Mouse (Mus musculus): ENCODE results near the gene Sae1.
A peak's percentile ranks its signal among the peaks of the same experiment; 100 is the strongest.

Sae1 gene

DNA sequence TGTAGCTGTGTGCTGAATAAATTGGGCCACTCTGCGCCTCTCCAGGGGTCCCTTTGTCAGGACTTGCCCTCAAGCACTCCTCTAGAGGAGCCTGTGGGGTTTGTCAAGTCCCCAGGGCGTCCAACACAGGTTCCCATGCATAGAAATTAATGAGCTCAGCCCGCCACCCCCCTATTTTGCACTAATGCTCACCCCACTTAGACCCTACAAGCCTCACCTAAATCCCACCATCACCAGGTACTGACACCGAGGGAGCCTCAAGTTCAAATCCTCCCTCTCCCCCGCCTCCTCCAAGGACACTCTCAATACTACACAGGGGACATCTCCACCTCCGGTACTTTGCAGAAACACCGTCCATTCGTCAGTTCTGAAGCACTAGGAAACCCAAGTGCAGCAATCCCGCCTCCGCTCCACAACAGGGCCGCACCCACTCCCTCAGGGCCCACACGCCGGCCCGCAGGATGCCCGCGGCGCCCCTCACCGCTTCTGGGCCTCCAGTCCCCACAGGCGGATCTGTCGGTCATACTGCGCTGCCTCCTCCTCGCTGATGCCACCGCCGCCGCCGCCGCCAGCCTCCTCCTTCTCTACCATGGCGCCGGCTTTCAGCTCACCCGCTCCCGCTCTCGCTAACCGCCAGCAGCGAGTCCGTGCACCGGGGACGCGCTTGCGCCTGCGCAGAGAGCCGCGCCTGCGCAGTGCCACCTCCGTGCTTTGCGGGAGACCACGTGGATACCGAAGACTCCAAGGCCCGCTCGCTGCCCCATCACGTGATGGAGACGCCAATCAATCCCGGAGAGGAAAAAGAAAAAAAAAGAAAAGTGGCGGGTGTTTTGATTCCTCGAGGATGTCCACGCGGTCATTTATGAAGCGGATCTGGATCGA lies at the start of gene Sae1:
Gene Sae1 (minus strand): TSS at position 647 of the 882 bp plus-strand sequence.
- peak; percentile 98 for DNase-seq (ENCODE audit: low read depth, low spot score)

DNA sequence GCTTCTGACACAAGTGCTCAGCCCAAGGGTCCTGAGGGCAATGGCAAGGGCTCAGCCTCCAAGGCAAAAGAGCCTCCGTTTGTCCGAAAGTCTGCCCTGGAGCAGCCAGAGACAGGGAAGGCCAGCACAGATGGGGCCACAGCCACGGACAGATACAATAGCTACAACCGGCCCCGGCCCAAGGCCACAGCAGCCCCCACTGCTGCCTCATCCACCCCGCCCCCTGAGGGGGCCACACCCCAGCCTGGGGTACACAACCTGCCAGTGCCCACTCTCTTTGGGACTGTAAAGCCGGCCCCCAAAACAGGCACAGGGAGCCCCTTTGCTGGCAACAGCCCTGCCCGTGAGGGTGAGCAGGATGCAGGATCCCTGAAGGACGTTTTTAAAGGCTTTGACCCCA lies 47.5 kb upstream of the Sae1 start:
- no peak for DNase-seq (ENCODE audit: low read depth, low spot score)

DNA sequence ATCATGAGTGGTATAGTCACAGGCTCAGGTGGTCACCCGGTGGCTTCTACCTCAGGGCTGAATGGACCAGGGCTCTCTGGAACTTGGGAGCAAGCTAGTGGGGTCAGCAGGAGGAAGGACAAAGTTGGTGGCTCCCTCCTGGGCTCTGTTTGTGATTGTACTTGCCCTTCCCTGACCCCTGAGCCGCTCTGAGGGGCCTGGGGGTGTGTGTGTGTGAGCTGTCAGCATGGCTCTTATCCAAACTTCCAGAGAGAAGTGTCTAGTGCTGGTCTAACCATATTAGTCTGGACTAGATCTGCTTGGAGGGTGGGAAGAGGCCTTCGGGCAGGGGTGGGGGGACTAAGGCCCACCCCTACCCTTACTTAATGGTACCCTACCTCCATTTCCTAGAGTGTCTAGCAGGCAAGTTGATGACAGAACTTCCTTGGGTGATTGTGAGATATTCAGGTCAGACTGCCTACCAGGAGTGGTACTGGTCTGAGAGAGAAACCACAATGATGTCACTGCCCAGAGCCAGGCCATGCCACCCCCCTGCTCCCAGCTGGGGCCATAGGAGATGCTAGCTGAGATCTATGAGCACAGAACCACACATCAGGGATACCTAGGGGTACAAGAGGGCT lies 45.9 kb upstream of the Sae1 start:
- no peak for DNase-seq (ENCODE audit: low read depth, low spot score)

DNA sequence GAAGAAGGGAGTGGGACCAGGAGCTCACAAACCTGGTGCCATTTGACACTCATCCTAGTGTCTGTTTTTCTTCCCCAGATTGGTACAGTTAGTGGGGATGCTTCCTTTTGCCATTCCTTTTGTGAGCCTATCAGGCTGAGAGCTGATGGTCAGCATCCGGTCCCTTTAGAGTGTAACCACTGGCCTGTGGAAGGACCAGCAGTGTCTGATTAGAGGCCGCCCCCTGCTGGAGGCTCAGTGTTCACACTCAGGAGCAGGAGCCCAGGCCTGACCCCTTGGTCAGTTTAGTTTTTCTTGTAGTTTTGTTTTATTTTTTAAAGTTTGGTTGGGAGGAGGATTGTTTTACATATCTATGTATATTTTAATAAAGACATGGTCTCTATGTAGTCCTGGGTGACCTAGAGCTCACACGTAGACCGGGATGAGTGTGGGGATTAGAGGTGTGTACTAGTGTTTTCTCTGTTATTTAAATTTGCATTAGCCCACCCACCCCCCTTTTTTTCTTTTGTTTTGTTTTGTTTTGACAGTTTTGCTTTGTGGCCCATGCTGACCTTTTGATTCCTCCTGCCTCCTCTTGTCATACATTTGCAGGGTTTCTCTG lies 38.6 kb upstream of the Sae1 start:
- DNase-seq (ENCODE audit: low read depth, low spot score) = peak; percentile 83

DNA sequence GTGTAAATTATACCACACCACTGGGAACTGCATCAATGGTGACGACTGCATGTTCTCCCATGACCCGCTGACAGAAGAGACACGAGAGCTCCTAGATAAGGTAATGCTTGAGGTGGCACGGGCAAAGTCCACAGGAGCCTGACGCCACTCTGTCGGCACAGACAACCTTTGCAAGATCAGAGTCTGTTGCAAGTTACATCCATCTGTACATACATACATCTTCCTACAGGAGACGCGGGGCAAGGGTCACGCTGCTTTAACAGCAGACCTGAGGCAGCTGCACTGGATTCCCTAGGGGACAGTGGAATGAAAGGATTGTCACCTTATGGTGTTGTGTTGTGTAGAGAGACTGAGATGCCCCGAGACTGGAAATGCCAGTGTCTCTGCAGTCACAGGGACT lies 38.1 kb upstream of the Sae1 start:
- no peak for DNase-seq (ENCODE audit: low read depth, low spot score)

DNA sequence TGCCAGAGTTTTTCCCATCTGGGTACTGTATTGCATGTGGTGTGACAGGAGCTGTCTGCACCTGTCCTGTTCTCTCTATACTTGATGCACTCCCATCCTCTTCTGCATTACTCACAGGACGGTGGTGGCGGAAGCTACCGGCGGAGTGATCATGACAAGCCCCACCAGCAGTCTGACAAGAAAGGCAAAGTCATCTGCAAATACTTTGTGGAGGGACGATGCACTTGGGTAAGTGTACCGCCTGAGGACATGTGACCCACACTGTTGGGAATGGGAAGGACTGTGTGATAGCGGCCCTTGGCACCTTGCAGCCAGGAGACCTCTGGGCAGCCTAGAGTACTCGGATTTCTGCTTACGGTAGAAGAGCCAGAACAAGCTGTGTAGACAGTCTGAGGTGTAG lies 36.1 kb upstream of the Sae1 start:
- DNase-seq (ENCODE audit: low read depth, low spot score) = no peak

DNA sequence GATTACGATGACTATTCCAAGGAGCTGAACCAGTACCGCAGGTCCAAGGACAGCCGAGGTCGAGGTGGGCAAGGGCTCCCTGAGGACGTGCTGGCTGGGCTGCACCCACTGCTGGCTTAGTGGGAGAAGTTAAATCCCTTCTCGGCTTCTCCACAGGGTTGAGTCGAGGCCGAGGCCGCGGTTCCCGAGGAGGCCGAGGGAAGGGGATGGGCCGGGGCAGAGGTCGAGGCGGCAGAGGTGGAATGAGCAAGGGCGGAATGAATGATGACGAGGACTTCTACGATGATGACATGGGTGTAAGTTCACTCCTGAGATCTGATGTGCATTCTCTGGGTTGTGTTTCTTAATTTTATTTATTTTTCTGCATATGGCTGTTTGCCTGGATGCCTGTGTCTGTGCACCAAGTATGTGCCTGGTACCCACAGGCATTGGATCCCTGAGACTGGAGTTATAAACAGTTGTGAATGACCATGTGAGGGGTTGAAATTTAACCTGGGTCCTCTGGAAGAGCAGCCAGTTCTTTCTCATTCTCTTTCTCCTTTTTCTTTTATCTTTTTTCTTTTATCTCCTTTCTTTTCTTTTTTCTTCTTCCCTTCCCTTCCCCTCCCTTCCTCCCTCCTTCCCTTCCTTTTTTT lies 34.7 kb upstream of the Sae1 start:
- DNase-seq (ENCODE audit: low read depth, low spot score) = no peak

DNA sequence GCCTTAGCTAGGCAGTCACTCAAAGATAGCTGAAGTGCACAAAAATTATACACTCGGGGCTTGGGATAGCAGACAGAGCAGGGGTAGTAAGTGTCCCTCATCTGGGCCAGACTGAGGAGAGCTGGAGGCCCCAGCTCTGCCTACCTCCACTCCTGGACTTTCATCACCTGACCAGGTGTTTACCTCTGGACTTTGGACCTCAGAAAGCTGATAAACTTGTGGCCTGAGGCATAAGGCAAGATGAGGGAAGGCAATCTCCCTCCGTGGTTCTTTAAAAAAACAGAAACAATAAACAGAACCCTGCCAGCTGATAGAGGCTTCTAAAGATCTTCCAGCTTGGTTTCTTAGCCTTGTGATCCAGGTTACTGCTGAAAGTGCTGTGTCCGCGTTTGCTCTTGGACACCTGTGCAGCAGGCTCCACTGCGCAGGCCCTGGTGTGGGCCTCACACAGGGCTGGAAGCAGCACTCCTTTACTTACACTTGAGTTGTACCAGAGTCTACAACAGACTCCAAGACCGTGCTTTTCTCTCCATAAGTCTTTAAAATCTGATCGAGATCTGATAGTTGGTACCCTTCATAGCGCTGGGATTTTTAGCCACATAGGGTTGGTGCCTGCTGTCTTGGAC lies 33.0 kb upstream of the Sae1 start:
- DNase-seq (ENCODE audit: low read depth, low spot score) = no peak

DNA sequence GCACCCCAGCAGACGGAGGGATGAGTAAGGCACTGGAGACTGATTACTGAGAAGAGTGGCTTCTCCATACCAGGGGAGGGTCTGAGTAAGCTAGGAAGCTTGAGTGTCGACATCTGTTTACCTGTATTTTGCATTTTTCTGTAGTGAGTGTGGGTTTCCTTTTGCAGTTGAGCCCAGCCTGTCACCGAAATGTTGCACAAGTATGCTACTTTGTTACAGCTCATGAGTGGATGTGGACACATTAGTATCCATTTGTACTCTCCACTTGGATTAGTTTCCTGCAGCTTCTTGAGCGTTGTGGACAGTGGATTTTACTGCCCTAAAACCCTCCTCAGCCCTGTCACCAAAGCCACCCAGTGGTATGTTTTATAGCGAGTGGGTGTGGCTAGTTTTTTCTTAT lies 31.1 kb upstream of the Sae1 start:
- DNase-seq (ENCODE audit: low read depth, low spot score) = no peak

DNA sequence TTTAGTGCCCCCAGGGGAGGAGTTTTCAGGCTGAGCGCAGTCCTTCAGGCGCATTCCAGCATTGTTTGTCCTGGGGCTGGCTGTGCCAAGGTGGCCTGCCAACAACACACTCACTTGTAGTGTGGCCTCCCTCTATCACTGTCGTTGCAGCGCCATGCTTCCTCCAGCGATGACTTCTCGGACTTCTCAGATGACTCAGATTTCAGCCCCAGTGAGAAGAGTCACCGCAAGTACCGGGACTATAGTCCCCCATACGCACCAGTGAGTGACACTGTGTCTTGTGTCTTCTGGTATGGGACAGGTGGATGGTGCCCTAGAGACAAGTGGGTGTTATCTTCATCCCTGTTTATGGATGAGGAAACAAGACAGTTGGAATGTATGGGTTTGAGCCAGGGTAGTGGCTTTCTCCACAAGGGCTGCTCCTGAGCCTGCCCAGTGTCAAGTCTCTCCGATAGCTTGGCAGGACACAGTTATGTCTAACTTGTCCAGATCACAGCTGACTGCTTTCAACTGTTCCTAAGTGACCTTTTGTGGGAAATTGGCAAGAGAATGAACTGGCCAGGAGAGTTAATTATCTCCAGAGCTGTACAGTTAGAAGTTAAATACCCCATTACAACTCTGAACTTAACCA lies 29.6 kb upstream of the Sae1 start:
- peak; percentile 21 for DNase-seq (ENCODE audit: low read depth, low spot score)

DNA sequence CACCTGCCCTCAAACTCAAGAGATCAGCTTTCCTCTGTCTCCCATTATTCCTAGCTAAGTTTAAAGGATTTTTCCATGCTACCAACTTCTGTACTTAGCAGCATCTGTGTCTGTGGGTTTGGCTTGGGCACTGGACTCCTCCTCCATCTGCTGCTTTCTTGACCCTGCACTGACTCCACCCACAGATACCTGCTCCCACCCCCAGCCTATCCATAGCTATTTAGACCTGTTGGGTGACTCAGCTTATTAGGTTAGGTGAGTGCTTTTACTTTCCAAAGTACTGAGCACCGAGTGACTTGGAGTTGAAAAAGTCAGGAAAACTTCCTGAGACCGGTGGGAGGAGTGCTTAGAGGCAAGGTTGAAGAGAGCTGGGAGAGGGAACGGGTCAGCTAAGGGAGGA lies 27.8 kb upstream of the Sae1 start:
- DNase-seq (ENCODE audit: low read depth, low spot score) = no peak

DNA sequence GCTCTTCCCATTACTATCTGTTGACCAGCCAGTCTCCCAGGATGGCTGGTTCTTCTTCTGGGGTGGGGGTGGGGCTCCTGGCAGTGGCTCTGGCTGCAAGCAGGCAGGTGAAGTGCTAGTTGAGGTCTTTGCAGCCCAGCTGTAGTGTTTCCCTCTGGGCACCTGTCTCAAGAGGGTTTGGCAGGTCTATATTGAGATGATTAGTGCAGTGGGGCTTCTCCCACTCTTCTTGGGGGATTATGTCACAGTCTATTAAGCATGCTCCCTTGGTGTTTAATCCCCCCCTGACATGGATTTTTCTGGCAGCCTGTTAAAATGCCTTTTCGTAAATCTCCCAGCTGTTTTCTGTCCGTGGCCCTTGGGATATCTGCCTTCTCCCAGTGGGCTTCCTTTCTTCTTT lies 25.3 kb upstream of the Sae1 start:
- DNase-seq (ENCODE audit: low read depth, low spot score) = no peak

DNA sequence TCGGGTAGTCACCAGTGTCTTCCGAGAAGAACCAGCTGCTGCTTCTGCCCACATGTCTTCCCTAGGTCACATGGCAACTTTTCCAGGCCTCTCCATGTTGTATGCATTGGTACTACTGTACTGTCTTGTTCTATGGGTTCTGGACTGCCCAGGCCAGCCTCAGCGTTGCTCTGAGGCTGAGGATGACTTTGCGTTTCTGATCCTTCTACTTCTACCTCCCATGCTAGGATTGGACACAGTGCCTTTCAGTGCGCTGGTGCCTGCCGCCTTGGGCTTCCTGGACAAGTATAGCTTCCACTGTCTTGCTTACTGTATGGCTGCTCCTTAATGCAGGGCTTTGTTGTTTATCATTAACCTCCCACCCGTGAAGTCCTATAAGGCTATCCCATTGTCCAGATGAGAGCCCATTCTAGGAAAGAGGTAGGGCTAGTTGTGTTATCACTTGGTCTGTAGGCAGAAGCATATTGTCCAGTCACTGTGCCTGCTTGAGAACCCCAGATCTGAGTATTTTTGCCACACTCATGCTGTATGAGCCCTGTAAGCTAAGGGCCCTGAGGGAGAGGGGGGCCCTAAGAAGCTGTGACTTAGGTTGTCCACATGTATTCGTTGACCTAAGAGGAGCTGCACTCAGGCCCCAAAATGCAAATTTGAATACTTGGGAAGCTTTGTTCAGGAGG lies 24.8 kb upstream of the Sae1 start:
- DNase-seq (ENCODE audit: low read depth, low spot score) = no peak

DNA sequence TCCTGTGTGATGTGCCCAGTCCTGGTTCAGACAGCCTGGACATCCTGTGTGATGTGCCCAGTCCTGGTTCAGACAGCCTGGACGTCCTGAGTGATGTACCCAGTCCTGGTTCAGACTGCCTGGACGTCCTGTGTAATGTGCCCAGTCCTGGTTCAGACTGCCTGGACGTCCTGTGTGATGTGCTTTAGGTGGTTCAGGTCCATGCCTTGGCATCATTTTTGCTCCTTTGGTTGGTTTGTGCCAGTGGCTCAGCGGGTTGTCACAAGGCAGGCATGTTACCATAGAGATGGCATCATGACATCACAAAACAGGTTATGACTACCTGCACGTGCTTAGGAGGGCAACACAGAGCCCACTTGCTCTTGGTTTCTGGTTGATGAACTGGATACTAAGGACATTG lies 23.5 kb upstream of the Sae1 start:
- DNase-seq (ENCODE audit: low read depth, low spot score) = no peak

DNA sequence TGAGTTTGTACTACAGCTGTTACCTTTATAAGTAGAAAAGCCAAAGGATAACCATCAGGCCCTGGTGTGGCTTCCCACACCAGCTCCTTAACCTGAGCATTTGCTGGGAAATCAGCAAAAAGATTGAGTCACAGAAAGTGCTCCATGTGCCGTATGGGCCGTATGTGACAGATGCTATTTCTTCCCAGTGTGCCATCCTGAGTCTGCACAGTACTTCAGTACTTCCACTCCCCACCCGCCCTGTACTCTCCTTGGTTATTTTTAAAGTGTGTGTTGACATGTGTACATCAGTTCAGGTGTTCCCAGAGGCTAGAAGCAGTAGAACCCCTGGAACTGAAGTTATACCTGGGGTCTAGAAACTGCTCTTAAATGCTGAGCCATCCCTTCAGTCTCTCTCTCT lies 19.4 kb upstream of the Sae1 start:
- peak; percentile 42 for DNase-seq (ENCODE audit: low read depth, low spot score)

DNA sequence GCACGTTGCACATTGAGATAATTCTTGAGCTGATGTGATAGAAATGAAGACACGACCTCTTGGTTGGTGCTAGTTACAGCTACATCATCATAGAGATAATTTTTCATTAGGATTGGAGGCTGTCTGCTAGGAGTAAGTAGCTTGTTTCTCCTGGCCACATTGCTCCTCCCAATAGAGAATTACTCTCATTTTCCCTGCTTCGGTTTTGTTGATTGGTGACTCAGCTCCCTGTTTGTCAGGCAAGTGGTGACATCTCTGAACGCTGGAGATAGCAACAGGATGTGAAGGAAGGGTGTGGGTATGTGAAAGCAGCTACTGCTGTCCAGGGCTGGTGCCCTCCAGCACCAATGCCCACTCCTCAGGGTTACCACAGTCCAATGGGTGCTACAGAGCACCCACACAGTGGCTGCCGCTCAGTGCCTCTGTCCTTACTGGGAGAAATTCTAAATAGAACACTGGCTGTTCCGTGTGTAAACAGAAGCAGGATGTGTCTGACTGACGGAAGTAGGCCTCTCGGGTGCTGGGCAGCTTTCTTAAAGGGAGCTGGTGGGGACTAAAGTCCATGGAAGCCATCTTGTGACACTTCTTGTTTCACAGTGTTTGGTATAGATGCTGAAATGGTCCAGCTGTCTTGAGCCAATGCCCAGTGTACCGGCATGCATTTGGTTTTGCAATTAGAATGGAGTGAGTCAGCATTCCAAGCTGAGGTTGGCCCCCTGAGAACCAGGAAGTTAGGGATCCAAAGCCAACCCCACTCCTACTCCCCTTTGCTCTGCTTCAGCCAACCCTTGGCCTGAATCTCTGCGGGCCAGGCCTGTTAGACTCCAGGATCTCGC lies 18.1 kb upstream of the Sae1 start:
- peak; percentile 80 for DNase-seq (ENCODE audit: low read depth, low spot score)

DNA sequence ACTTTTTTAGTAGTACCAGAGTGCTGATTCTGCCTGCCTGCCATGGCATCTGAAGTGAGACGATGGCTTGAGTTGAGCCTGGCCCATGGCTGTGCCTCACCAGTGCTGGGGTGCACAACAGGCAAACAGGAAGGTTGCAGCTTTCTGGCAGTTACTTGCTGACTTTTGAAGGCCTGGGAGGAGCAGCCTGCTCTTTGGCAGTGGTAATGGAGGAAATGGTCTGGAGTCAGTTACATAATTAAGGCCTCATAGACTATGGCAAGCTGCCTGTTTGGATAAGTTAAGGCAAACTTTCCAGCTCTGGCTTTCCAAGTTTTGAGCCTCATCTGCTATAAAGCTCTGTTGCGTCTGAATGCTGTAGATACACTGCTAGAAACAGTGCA lies 17.5 kb upstream of the Sae1 start:
- DNase-seq (ENCODE audit: low read depth, low spot score) = peak; percentile 61

DNA sequence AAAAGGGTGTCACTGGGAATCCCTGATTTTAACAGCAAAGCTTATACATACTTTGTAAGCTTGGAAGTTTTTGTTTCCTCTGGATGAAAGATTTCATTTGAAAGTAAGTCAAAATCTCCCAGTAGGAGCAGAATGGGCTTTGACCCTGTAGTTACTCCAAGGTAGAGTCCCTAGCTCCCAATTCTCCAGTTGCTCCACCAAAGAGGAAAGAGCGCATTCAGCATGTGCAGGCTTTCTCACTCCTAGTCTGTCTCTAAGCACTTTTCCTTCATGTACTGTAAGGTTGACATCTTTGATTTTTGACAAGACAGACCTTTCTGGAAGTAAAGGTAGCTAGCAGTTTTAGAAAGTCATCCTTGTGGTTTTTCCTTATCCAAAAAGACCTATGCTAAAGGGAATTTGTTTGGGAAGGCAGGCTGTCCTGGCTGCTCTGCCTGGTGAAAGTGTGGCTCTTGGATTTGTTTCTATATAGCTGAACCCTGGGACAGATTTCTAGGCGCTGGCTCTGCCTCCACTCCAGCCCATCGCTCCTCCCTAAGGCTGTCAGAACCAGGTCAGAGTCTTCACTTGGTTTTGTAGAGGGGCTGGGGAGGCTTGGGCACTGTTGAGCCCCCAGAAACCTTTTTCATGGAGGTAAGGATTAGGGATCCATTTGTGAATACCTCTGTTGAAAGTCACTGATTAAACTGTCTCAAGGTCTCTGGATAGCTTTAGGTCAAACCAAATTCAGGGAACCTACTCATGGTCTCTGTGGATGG lies 16.9 kb upstream of the Sae1 start:
- DNase-seq (ENCODE audit: low read depth, low spot score) = peak; percentile 15

All from brain, adult 2 months (tissue).